Mouse (Mus musculus) forebrain, embryonic 15.5 days (tissue): ENCODE measurements at regions not wholly inside any gene's neighbourhood (a gene's known extent, or its start where the extent isn't known, plus 50 kb on each side); places are given as distances from the start of the nearest gene placed in this dataset.

ENCODE experiments used
- ATAC-seq: fragments of 200-750 bp; cut with Nextera tagmentation; replicated peaks from 2 replicates; pipeline ENCODE4 v1.8.0; 2017; ENCODE audit warnings: mild to moderate bottlenecking, moderate TSS enrichment, moderate library complexity
- H3K27ac ChIP-seq: fragments of 300-500 bp; sonication (generic); replicated peaks from 2 replicates; pipeline ENCODE4 v1.5.1; 2015; ENCODE audit warnings: mild to moderate bottlenecking, inconsistent platforms
- H3K27me3 ChIP-seq: fragments of 300-500 bp; sonication (generic); 2 replicates; pipeline ENCODE4 v1.6.1; 2015; ENCODE audit warnings: inconsistent platforms
- H3K36me3 ChIP-seq: fragments of 300-500 bp; sonication (generic); 2 replicates; pipeline ENCODE4 v1.6.1; 2015; ENCODE audit warnings: mild to moderate bottlenecking, inconsistent platforms
- H3K4me1 ChIP-seq: fragments of 300-500 bp; sonication (generic); 2 replicates; pipeline ENCODE4 v1.6.1; 2015; ENCODE audit warnings: inconsistent platforms
- H3K4me2 ChIP-seq: fragments of 300-500 bp; sonication (generic); replicated peaks from 2 replicates; pipeline ENCODE4 v1.6.1; 2015; ENCODE audit warnings: mild to moderate bottlenecking, inconsistent platforms
- H3K4me3 ChIP-seq: fragments of 300-500 bp; sonication (generic); 2 replicates; pipeline ENCODE4 v1.5.1; 2015; ENCODE audit warnings: mild to moderate bottlenecking, inconsistent platforms
- H3K9ac ChIP-seq: fragments of 300-500 bp; sonication (generic); replicated peaks from 2 replicates; pipeline ENCODE4 v1.6.1; 2015; ENCODE audit warnings: mild to moderate bottlenecking, inconsistent platforms
- H3K9me3 ChIP-seq: fragments of 300-500 bp; sonication (generic); 2 replicates; pipeline ENCODE4 v1.6.1; 2016; ENCODE audit warnings: inconsistent platforms
- WGBS: fragments of 180-500 bp; shearing (Covaris S2); methylation state at CpG from one replicate; pipeline ENCODE4 v1.1.7; 2015; ENCODE audit warnings: mixed read lengths; 5-methylcytosine and 5-hydroxymethylcytosine counted together

DNA sequence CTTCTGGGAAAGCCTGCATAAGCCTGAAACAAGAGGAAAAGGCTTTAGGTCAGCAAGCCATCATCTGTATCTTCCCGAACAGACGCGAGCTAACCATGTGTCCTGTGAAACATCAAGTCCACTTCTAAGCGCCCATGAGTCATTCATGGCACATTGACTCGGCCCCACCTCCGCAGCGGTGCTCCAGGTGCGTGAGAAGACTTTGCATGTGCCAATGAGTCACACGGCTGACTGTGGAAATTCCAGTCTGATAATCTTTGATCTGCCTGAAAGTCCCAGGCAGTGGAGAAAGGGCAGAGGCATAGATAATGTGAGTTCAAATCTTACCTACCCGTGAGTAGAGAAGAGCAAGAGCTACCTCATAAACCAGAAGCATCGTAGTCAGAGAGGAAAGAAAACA, 137.8 kb downstream of the Pfkfb3 start:
- WGBS: 95% methylated on average over 11 of the region's 11 CpGs
- ATAC-seq: no peak
- H3K9me3 ChIP-seq: no peaks in the 10 kb centered on the region
- no peak overlapping the region for H3K4me3 ChIP-seq
- H3K27me3 ChIP-seq: no peaks in the 10 kb centered on the region
- H3K9ac ChIP-seq: no peak overlapping the region
- H3K4me2 ChIP-seq: no peak overlapping the region
- H3K4me1 ChIP-seq: no peaks in the 10 kb centered on the region
- no peaks in the 10 kb centered on the region for H3K36me3 ChIP-seq
- no peak overlapping the region for H3K27ac ChIP-seq

DNA sequence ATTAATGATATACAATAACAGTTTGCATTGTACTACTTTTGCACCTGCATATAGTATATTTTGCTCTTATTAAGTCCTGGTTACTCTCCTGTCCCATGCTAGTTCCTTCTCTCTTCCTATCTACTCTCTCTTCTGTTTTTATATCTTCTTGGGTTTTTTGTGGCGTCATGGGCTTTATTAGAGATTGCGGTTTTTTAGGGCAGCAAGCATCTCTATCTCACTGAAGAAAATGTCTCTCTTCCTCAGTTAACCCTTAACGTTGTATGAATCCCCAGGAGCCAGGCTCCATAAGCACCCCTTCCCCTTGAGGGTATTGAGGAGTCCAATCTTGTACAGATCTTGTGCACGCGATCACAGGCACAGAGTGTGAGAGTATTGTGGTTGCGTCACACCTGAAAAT, 141.4 kb downstream of the Pfkfb3 start:
- 97% methylated on average over 6 of the region's 6 CpGs for WGBS
- H3K27ac ChIP-seq: no peak overlapping the region
- ATAC-seq: no peak
- no peaks in the 10 kb centered on the region for H3K27me3 ChIP-seq
- no peaks in the 10 kb centered on the region for H3K9me3 ChIP-seq
- no peak overlapping the region for H3K4me2 ChIP-seq
- H3K9ac ChIP-seq: no peak overlapping the region
- H3K4me3 ChIP-seq: no peak overlapping the region
- H3K36me3 ChIP-seq: no peaks in the 10 kb centered on the region
- no peaks in the 10 kb centered on the region for H3K4me1 ChIP-seq

DNA sequence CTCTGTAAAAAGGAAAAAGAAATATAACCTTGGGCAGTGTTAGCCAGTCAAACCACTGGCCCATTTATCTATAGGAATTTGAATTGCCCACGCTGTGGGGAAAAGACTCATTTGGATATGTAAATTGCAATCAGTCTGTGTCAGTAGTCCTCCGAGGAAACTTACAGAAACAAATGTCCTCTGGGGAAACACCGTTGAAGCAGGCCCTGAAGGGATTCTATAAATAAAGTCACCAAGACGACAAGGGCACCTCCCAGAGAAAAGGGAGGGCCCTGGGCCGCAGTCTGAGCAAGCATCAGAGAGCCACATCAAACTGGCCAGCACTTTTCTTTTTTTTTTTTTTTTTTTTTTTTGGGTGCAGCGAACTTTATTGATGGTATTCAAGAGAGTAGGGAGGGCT, 145.4 kb downstream of the Pfkfb3 start:
- ATAC-seq: no peak
- no peaks in the 10 kb centered on the region for H3K4me1 ChIP-seq
- H3K36me3 ChIP-seq: no peaks in the 10 kb centered on the region
- H3K4me3 ChIP-seq: no peak overlapping the region
- no peak overlapping the region for H3K4me2 ChIP-seq
- no peak overlapping the region for H3K27ac ChIP-seq
- H3K27me3 ChIP-seq: no peaks in the 10 kb centered on the region
- WGBS: 85% methylated on average over 5 of the region's 6 CpGs
- no peaks in the 10 kb centered on the region for H3K9me3 ChIP-seq
- no peak overlapping the region for H3K9ac ChIP-seq

DNA sequence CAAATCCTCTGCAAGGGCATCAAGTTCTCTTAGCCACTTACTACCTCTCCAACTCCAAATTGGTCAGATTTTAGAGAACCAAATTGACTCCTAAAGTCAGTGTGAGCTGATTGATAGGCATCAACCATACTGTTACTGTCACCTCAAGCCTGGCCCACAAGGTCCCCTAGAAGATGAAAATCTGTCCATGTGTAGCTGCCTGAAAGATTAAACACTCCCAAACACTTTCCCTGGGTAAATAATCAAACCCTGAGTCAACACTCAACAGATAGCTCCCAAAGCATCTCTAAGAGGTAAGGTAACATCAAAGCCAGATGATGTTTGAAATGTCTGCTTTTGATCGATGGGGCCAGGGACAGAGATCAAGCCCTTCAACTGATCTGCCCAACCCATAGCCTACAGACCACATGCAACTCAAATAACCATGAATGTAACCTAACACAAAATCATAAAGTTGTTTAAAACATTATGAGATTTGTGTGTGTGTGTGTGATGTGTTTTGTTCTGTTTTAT, 147.7 kb downstream of the Pfkfb3 start:
- H3K36me3 ChIP-seq: no peaks in the 10 kb centered on the region
- H3K4me1 ChIP-seq: no peaks in the 10 kb centered on the region
- no peaks in the 10 kb centered on the region for H3K27me3 ChIP-seq
- no peak overlapping the region for H3K9ac ChIP-seq
- no peaks in the 10 kb centered on the region for H3K9me3 ChIP-seq
- H3K4me3 ChIP-seq: no peak overlapping the region
- WGBS: 93% methylated on average over 1 of the region's 1 CpGs
- H3K27ac ChIP-seq: no peak overlapping the region
- H3K4me2 ChIP-seq: no peak overlapping the region
- no peak for ATAC-seq

DNA sequence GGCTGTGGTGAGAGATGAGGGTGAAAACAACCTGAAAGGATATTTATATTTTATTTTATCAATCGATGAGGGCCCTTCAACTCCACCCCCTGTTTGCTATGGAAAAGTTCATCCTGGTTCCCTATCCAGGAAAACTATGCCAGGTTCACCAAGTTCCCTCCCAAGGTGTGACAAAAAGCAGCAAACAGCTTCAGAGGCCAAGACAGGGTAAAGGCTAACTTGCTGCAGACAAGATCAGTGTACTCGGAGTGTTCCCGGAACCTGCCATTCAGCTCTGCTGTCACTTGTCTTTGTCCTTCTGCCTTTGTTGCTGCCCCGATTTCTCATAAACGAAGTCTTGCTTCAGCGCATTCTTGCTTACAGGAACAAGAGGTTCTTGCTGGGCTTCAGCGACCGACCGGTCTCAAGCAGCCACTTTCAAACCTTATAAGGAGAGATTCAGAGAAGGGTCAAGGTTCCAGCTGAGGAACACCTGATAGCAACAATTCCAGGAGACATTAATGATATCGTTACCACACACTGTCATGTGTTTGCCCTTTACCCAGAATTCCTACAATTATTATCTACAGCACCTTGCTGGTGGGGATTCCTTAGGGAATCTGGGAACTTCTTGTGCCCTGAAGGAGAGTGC, 151.5 kb downstream of the Pfkfb3 start:
- no peaks in the 10 kb centered on the region for H3K9me3 ChIP-seq
- H3K27ac ChIP-seq: no peak overlapping the region
- H3K9ac ChIP-seq: no peak overlapping the region
- no peaks in the 10 kb centered on the region for H3K4me1 ChIP-seq
- WGBS: 46% methylated on average over 10 of the region's 10 CpGs
- no peak overlapping the region for H3K4me3 ChIP-seq
- no peak for ATAC-seq
- no peaks in the 10 kb centered on the region for H3K36me3 ChIP-seq
- H3K4me2 ChIP-seq: no peak overlapping the region
- H3K27me3 ChIP-seq: no peaks in the 10 kb centered on the region

DNA sequence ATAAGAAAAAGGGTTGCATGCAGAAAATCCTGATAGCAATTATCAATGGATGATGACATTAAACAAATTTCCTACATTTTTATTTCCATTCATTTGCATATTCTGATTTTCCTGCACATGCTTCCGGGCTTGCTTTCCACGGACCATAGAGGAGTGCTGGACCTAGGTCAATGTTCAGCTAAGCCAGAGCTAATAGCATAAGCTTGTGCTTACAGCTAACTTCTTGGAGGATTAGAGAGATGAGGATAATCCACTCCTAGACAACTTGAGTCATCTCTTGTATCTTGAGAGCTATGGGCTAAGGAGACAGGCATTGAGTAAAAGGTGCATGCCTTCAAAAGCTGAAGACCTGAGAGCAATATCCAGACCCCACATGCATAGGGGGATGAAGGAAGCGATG, 154.5 kb downstream of the Pfkfb3 start:
- Histone ChIP-seq H3K4me2 (no peak overlapping the region), H3K9me3 (no peaks in the 10 kb centered on the region), H3K4me1 (no peaks in the 10 kb centered on the region), H3K27me3 (no peaks in the 10 kb centered on the region), H3K27ac (no peak overlapping the region), H3K4me3 (no peak overlapping the region), H3K9ac (no peak overlapping the region), H3K36me3 (no peaks in the 10 kb centered on the region)
- ATAC-seq: no peak
- WGBS: 87% methylated on average over 3 of the region's 3 CpGs

DNA sequence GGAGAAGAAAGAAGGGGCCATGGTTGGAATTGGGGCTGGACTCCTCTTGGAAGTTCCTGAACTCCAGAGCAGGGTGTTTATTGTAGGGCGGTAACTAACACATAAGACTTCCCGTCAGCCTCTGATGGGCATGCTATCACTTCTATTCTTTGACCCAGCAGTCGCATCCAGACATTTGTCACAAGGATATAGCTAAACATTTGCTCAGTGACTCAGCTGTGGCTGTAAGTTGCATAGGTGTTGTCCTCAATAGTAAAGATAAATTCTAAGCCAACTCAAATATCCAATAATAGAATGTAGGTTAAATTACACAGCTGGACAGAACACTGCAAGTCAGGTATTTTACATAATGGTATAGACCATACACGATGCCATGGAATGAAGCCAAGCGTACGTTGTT, 154.9 kb downstream of the Pfkfb3 start:
- Histone ChIP-seq H3K36me3 (no peaks in the 10 kb centered on the region), H3K4me1 (no peaks in the 10 kb centered on the region), H3K27me3 (no peaks in the 10 kb centered on the region), H3K9me3 (no peaks in the 10 kb centered on the region), H3K4me2 (no peak overlapping the region), H3K9ac (no peak overlapping the region), H3K4me3 (no peak overlapping the region), H3K27ac (no peak overlapping the region)
- 91% methylated on average over 6 of the region's 6 CpGs for WGBS
- ATAC-seq: no peak

DNA sequence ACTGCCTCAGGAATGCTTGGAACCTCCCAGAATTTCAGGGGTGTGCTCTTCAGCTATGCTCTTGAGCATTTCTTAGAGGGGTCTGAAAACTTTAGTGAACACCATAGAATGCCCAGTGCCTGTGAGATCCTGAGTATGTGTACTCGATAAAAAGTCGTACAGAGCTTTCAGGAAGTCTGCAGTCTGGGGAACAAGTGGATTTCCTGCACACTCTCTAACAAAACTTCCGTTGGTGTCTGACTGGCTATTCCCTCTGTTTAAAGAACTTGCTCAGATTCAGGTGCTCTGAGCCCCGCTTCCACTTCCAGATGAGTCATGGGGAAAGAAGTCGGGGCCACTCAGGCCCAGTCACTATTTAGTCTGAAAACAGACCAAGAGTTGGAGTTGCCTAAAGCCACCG, 155.5 kb downstream of the Pfkfb3 start:
- no peak overlapping the region for H3K4me3 ChIP-seq
- H3K9me3 ChIP-seq: no peaks in the 10 kb centered on the region
- no peaks in the 10 kb centered on the region for H3K4me1 ChIP-seq
- WGBS: 85% methylated on average over 6 of the region's 6 CpGs
- H3K27me3 ChIP-seq: no peaks in the 10 kb centered on the region
- no peak overlapping the region for H3K9ac ChIP-seq
- no peaks in the 10 kb centered on the region for H3K36me3 ChIP-seq
- H3K27ac ChIP-seq: no peak overlapping the region
- no peak for ATAC-seq
- no peak overlapping the region for H3K4me2 ChIP-seq

DNA sequence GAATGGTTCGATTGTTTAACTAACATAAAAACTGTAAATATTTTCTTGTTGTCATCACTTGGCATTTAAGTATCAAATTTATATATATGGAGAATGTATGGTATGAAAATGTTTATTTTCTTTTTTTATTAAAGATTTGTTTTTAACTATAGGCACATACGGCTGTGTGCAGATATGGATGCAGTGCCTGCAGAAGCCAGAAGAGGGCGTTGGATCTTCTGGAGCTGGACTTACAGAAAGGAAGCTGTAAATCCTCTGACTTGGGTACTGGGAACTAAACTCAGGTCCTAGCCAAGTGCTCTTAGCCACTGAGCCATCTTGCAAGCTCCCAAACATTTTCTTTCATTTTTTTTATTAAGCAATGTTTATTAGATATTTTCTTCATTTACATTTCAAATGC, 157.0 kb downstream of the Pfkfb3 start:
- WGBS: 97% methylated on average over 3 of the region's 3 CpGs

DNA sequence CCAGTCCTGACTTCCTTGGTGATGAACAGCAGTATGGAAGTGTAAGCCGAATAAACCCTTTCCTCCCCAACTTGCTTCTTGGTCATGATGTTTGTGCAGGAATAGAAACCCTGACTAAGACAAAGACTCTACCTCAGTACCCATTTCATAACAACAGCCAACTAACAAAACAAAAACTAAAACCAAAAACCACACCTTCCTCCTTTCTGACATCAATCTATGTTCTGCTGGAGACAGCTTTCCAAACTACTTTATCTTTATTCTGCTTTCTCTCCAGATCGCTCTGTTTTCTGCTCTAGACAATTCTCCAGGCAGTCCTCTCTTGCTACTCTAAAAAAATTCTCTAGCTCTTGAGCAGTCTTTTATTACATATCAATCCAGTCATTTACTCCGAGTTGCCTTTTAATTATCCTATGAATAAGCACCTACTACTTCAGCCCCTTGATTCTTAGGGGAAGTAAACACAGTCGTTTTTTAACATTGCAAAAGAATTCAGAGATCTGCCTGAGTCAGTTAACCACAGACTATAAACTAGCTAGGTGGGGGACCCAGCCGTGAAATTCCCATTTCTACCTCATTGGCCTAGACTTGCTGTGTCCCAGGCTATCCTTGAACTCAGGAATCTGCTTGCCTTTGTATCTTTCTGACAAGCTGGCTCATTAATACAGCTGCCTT, 159.1 kb downstream of the Pfkfb3 start:
- Histone ChIP-seq H3K4me3 (no peak overlapping the region), H3K27ac (no peak overlapping the region), H3K36me3 (no peaks in the 10 kb centered on the region), H3K9ac (no peak overlapping the region), H3K4me1 (peaks cover 8% of the 10 kb centered on the region; the same call in 1 of the 2 replicates), H3K27me3 (no peaks in the 10 kb centered on the region), H3K9me3 (no peaks in the 10 kb centered on the region), H3K4me2 (no peak overlapping the region)
- no peak for ATAC-seq
- WGBS: 66% methylated on average over 5 of the region's 5 CpGs

More for the DNA sequence above, 157.0 kb downstream of the Pfkfb3 start:
- Histone ChIP-seq H3K4me1 (peaks cover 4% of the 10 kb centered on the region; the same call in 1 of the 2 replicates), H3K9ac (no peak overlapping the region), H3K9me3 (no peaks in the 10 kb centered on the region), H3K27me3 (no peaks in the 10 kb centered on the region), H3K36me3 (no peaks in the 10 kb centered on the region), H3K4me3 (no peak overlapping the region), H3K27ac (no peak overlapping the region), H3K4me2 (no peak overlapping the region)
- ATAC-seq: no peak

DNA sequence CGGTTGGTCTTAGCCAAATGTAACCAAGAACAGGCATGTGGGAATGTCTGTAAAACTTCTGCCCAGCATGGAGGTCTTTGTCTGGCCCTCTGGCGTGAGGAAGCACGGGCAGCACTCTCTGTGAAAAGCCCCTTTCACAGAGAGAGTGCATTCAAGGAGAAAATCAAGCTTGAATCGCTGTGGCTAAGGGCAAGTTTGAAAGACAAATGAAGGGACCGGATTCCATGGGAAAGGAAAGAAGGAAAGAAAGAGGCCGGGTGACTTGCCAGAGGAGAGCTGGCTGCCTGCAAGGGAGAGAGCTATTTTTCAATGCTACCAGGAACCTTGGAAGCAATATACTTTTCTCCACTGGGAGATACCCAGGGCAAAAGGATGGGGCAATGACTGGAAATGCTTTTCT, 162.2 kb downstream of the Pfkfb3 start:
- ATAC-seq: peak; percentile 93
- no peak overlapping the region for H3K4me2 ChIP-seq
- H3K4me3 ChIP-seq: no peak overlapping the region
- WGBS: 11% methylated on average over 6 of the region's 6 CpGs
- H3K4me1 ChIP-seq: peaks cover 8% of the 10 kb centered on the region; the same call in 1 of the 2 replicates
- no peak overlapping the region for H3K9ac ChIP-seq
- no peaks in the 10 kb centered on the region for H3K9me3 ChIP-seq
- H3K36me3 ChIP-seq: no peaks in the 10 kb centered on the region
- H3K27me3 ChIP-seq: no peaks in the 10 kb centered on the region
- peak overlapping the region; percentile 62 for H3K27ac ChIP-seq

DNA sequence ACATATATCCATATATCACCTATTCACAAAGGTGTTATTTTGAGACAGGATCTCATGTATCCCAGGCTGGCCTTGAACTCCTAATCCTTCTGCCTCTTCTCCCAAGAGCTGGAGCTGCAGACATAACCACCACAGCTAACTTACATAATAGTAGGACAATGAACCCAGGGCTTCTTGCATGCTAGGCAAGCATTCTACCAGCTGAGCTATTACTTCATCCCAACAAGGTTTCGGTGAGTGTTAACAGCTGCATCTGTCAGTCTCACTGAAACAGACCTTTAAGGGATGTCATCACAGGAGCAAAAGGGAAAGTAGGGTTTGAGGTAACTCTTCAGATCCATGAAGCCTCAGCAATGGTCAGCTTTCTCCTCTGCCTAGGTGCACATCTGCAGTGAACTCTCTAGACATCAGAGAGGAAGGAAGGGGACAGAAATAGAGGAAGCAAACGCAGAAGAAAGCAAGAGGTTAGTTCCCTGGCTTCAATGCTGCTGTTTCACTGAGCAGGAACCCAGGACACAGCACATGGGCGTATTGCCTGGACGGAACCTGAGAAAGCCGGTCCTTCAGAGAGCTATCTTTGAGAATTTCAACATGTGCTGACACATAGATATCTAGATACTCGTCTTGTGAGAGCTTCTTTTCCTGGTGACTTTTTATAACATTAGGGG, 163.1 kb downstream of the Pfkfb3 start:
- H3K4me1 ChIP-seq: peaks cover 8% of the 10 kb centered on the region; the same call in 1 of the 2 replicates
- 52% methylated on average over 6 of the region's 6 CpGs for WGBS
- H3K9ac ChIP-seq: no peak overlapping the region
- H3K4me3 ChIP-seq: no peak overlapping the region
- ATAC-seq: no peak
- no peaks in the 10 kb centered on the region for H3K36me3 ChIP-seq
- H3K27me3 ChIP-seq: no peaks in the 10 kb centered on the region
- H3K4me2 ChIP-seq: no peak overlapping the region
- no peaks in the 10 kb centered on the region for H3K9me3 ChIP-seq
- no peak overlapping the region for H3K27ac ChIP-seq
